Mouse (Mus musculus) forebrain, embryonic 10.5 days (tissue): ENCODE data around the gene C530008M17Rik. TPM values are rescaled to one million over a fixed set of nuclear protein-coding genes. Genes with fewer than 3 reads are reported as not detected.

Experiments
- DNase-seq: peaks from one replicate; pipeline ENCODE4 v3.0.0-alpha.2; 2017; ENCODE audit warnings: low spot score; ENCODE audit errors: extremely low spot score
- H3K27ac ChIP-seq: fragments of 300-500 bp; sonication (generic); 2 replicates; pipeline ENCODE4 v1.5.1; 2016; ENCODE audit warnings: mild to moderate bottlenecking
- H3K27me3 ChIP-seq: fragments of 300-500 bp; sonication (generic); 2 replicates; pipeline ENCODE4 v1.6.1; 2016; ENCODE audit warnings: mild to moderate bottlenecking; ENCODE audit not compliant: poor library complexity, severe bottlenecking
- H3K36me3 ChIP-seq: fragments of 300-500 bp; sonication (generic); replicated peaks from 2 replicates; pipeline ENCODE4 v1.6.1; 2016; ENCODE audit warnings: mild to moderate bottlenecking, moderate library complexity
- H3K4me1 ChIP-seq: fragments of 300-500 bp; sonication (generic); 2 replicates; pipeline ENCODE4 v1.6.1; 2016
- H3K4me3 ChIP-seq: fragments of 300-500 bp; sonication (generic); 2 replicates; pipeline ENCODE4 v1.5.1; 2016; ENCODE audit warnings: mild to moderate bottlenecking, moderate library complexity
- H3K9me3 ChIP-seq: fragments of 300-500 bp; sonication (generic); 2 replicates; pipeline ENCODE4 v1.6.1; 2016; ENCODE audit warnings: mild to moderate bottlenecking, moderate library complexity
- WGBS: fragments of 180-500 bp; shearing (Covaris S2); methylation state at CpG from one replicate; pipeline ENCODE4 v1.1.7; 2016; 5-methylcytosine and 5-hydroxymethylcytosine counted together
- polyA plus RNA-seq: library from polyadenylated mRNA; unstranded; fragments of >200 nt; fragmentation: Nextera tagmentation; extraction: Ambion mirVana; gene quantifications from 2 replicates; pipeline ENCODE4 v1.2.1, GENCODE M21; 2016

Gene C530008M17Rik
- polyA plus RNA-seq, 1 experiment from 2014 or later: 31.6 TPM

DNA sequence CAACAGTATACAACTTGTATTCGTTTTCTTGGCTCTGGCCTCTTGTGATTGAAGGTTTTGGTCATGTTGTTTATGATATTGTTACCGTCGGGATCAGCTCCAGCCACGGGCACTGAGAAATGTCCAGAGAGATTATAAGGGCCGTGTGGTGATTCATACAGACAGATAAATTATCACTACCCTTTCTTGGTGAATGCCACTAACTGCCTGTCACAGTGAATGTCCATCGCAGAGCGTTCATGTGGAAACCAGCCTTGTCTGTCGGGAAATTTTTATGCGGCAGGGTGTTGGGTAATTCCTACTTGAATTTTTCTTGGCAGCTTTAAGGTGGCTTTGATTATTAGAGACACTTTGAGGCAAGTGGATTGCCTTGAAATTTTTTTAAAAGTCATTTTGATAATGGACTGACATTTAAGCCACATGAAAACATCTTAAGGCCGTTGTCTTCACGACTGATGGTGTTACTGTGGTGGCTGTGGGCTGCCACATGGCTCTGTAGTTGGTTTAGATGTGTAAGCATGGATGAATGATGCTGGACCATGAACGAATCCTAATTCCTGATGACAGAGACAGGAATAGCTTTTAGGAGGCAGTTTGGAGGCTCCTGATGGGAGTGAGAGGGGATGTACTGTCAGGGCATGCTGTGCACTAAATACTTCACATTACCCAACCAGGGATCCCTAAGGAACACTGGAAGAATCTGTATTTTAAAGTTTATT lies 35.6 kb downstream of the C530008M17Rik start:
- peaks cover 14% of the 10 kb centered on the region; the same call in 1 of the 2 replicates for H3K9me3 ChIP-seq
- no peak overlapping the region for H3K4me3 ChIP-seq
- DNase-seq: no peak
- H3K36me3 ChIP-seq: peaks cover 36% of the 10 kb centered on the region
- no peaks in the 10 kb centered on the region for H3K4me1 ChIP-seq
- 92% methylated on average over 12 of the region's 12 CpGs for WGBS
- H3K27me3 ChIP-seq: no peaks in the 10 kb centered on the region
- H3K27ac ChIP-seq: no peak overlapping the region

DNA sequence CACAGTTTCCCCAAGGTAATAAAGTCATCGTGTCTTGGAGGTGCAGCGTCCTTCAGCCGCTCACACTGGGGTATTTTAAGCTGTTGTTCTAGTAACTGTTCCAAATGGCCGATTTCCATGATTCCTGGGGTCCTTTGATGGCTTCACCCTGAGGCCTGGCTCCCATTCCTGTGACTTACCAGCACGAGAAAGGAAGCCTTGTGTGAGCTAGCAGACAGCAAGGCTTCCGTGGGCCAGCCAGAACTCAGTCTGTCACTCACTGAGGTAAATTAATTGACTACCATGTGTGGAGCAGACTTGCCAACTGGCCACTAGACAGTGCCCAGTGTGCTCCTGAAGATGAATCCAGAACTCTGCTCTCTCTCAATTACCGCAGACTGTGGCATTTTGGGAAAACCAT lies 41.2 kb downstream of the C530008M17Rik start:
- H3K4me1 ChIP-seq: peaks cover 29% of the 10 kb centered on the region
- peaks cover 14% of the 10 kb centered on the region; the same call in 1 of the 2 replicates for H3K9me3 ChIP-seq
- no peak overlapping the region for H3K4me3 ChIP-seq
- H3K36me3 ChIP-seq: peaks cover 19% of the 10 kb centered on the region
- H3K27ac ChIP-seq: no peak overlapping the region
- no peaks in the 10 kb centered on the region for H3K27me3 ChIP-seq
- WGBS: 69% methylated on average over 7 of the region's 7 CpGs
- DNase-seq: no peak

DNA sequence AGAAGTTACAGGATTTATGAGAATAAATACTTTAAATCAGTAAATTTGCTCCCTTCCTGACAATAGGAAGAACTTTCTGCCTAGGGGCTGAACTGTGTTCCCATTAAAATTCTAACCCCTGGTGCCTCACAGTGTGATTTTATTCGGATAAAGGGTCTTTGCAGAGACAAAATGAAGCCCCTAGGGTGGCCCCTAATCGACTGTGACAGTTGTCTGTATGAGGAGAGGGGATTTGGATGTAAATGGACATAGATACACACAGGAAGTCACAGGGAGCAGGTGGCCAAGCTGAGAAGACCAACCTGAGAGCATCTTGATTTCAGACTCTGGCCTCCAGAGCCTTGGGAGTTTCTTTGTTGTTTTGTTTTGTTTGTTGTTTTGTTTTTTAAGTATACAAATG lies 41.9 kb downstream of the C530008M17Rik start:
- peaks cover 14% of the 10 kb centered on the region; the same call in 1 of the 2 replicates for H3K9me3 ChIP-seq
- H3K27ac ChIP-seq: no peak overlapping the region
- no peaks in the 10 kb centered on the region for H3K27me3 ChIP-seq
- H3K4me3 ChIP-seq: no peak overlapping the region
- DNase-seq: no peak
- H3K4me1 ChIP-seq: peaks cover 35% of the 10 kb centered on the region
- H3K36me3 ChIP-seq: peaks cover 19% of the 10 kb centered on the region
- WGBS: 27% methylated on average over 2 of the region's 2 CpGs

DNA sequence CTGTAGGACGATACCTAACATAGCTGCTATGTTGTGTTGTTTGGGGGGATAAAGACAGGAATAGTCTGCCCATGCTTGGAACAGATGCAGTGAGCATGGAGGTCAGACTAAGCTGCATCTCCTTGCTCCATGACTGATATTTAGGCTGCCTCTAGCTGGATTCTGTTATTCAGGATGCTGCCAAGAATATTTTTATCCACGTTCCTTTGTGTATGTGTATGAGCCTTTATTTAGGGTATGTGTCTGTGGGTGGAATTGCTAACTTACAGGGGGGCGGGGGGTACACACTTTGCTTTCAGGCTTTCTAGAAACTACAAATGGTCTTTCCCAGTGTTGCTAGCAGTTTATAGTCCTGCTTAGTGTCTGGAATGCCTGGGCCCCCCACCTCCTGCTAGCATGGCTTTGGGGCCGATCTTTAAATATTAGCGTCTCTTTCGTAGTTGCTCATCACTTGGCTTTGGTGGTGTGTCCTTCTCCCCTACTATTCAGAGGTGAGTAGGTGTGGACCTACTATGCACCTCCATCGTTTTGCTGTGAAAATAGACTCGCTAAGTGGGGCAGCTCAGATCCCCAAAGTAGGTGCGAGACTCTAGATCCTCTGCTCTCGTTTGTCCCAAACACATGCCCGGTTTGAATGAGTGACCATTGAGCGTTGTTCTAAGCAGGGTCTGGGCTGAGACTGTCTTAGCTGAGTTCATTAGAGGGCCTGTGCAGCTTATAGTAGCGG lies 45.0 kb downstream of the C530008M17Rik start:
- no peak overlapping the region for H3K4me3 ChIP-seq
- no peaks in the 10 kb centered on the region for H3K9me3 ChIP-seq
- no peak for DNase-seq
- 78% methylated on average over 13 of the region's 13 CpGs for WGBS
- no peaks in the 10 kb centered on the region for H3K27me3 ChIP-seq
- peaks cover 35% of the 10 kb centered on the region for H3K4me1 ChIP-seq
- H3K27ac ChIP-seq: peak overlapping the region; percentile 16; the same call in 1 of the 2 replicates
- peaks cover 8% of the 10 kb centered on the region for H3K36me3 ChIP-seq

DNA sequence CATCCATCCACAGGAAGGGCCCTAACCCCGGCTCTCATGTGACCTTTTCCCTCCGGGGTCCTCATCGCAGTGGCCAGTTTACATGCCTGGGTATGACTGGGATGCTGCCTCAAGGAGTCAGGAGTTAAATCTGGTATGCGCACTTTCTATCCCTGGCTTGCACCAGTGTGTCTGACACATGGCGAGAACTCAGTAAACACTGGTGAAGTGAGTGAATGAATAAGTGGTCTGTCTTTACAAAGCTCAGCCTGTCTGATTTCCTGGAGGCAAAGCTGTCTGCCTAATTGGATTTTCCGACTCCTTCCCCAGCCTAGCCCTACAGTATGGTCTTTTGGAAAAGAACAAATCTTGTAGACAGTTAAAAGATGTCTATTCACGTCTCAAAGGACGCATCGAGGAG lies 45.8 kb downstream of the C530008M17Rik start:
- Histone ChIP-seq H3K36me3 (peaks cover 8% of the 10 kb centered on the region), H3K27ac (peak overlapping the region; percentile 16; the same call in 1 of the 2 replicates), H3K27me3 (no peaks in the 10 kb centered on the region), H3K4me3 (peak overlapping the region; percentile 18; the same call in 1 of the 2 replicates), H3K9me3 (no peaks in the 10 kb centered on the region), H3K4me1 (peaks cover 35% of the 10 kb centered on the region)
- no peak for DNase-seq
- WGBS: 34% methylated on average over 9 of the region's 9 CpGs

DNA sequence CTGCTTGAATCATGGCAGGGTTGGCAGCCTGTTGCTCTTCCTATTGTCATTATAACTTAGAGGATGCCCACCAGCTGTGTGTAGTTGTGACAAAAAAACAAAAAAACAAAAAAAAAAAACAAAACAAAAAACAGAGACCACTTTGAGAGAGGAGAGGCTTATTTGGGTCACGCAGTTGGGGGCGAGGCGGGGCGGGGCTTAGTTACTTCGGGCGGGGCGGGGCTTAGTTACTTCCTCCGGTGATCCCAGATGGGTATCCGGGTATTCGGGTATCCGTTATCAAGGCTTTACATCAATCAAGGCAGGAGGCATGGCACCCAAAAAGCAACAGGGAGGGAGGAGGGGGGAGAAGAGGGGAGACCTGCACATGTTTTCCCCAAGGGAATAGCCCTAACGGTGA lies 46.3 kb downstream of the C530008M17Rik start:
- no peak for DNase-seq
- Histone ChIP-seq H3K4me3 (peak overlapping the region; percentile 18; the same call in 1 of the 2 replicates), H3K27me3 (no peaks in the 10 kb centered on the region), H3K27ac (0 out of 2 replicates have a peak overlapping the region, but pooled peaks have one; percentile 40), H3K36me3 (peaks cover 8% of the 10 kb centered on the region), H3K4me1 (peaks cover 31% of the 10 kb centered on the region), H3K9me3 (no peaks in the 10 kb centered on the region)
- 17% methylated on average over 12 of the region's 12 CpGs for WGBS

DNA sequence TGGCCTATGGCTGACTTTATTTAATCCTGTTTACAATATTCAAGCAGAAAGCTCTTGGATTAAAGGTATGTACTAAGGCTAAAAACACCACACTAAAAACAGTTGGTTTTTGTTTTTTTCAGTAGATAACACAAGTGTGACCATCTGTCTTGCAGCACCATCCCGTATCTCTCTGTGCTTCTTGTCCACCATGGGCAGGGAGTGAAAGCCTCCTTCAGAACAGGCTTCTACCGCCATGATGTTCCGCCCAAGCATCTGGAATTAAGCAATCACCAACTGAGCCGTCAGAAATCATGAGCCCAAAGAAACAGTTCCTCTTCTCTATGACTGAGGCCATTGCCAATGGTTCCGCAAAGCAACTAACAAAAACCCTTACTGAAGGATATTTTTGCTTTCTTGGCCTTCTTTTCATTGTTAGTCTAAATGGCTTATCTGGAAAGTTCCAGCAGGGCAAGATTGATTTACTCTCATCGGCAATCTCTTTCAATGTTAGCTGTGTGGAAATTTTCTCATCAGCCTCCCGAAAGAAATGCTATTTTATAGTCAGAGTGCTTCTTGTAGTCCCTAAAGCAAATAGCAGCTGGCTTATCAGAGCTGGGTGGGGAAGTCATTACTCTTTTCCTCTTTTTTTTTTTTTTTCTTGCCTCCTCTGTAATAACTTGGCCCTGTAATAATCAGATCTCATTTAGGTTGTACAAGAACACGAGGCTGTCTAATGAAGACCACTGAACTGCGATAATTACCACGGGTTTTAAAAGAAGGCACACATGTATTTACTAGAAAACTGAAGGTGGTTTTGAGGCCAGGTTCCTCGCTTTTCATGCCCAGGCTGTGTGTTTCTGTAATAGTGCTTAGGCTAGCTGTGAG lies 49.2 kb downstream of the C530008M17Rik start:
- Histone ChIP-seq H3K36me3 (peaks cover 27% of the 10 kb centered on the region), H3K27ac (no peak overlapping the region), H3K4me3 (no peak overlapping the region), H3K27me3 (no peaks in the 10 kb centered on the region), H3K9me3 (no peaks in the 10 kb centered on the region), H3K4me1 (peaks cover 31% of the 10 kb centered on the region)
- 92% methylated on average over 11 of the region's 11 CpGs for WGBS
- no peak for DNase-seq

DNA sequence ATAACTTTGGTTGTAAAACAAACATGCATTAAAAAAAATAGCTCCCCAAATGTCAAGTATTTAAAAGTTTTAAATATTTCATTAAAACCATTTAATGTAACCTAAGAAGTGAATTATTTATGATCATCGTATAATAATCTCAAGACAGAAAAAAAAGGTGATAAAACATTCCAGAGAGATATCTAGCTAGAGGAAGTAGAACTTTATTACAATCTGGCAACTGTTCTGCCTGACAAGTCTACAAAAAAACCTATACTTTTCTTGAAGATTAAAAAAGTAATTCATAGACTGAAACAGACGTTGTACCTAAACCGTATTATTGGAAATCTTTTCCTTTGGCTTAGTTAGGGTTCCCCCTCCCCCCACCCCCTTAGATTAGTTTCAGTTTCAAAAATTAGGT lies 50.8 kb downstream of the C530008M17Rik start:
- Histone ChIP-seq H3K9me3 (no peaks in the 10 kb centered on the region), H3K27ac (no peak overlapping the region), H3K4me3 (no peak overlapping the region), H3K27me3 (no peaks in the 10 kb centered on the region), H3K36me3 (peaks cover 37% of the 10 kb centered on the region), H3K4me1 (peaks cover 17% of the 10 kb centered on the region)
- no peak for DNase-seq
- 96% methylated on average over 3 of the region's 3 CpGs for WGBS

DNA sequence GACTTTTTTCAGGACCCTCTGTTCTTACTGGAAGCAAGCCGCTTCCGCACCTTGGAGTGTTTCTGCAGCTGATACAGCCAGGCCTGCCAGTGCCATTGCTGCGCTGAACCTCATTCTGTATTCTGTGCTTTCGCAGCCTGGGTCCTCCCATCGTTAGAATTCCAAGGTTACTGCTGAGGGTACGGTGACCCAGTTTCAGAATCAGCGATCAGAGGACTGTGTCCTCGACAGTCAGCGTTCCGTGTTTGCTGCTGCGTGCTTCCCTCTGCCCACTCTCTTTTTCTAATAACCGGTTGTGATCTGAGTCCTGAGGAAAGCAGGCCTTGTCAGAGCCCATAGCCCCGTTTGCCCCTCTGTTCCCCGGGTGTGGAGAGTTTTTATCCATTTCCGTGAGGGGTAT lies 51.7 kb downstream of the C530008M17Rik start:
- 91% methylated on average over 15 of the region's 15 CpGs for WGBS

DNA sequence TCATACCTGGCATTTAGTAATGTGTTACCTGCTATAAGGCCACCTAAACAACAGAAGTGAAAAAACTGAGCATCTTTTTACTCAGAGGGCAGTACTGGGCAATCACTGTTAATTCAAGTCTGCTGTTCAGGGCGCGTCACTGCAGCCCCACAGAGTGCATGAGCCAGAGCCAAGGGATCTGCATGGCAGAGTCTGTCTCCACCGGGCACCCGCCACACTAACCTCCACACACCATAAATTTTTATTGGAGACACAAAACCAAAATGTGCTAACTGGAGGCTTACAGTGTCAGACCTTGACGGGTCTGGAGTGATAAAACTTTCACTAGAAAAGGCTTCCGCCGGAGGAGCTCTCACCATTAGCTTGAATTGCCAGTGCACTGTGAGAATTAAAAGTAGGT lies 57.4 kb downstream of the C530008M17Rik start:
- H3K4me1 ChIP-seq: no peaks in the 10 kb centered on the region
- no peak overlapping the region for H3K4me3 ChIP-seq
- no peaks in the 10 kb centered on the region for H3K27me3 ChIP-seq
- WGBS: 95% methylated on average over 7 of the region's 7 CpGs
- DNase-seq: no peak
- no peaks in the 10 kb centered on the region for H3K9me3 ChIP-seq
- no peak overlapping the region for H3K27ac ChIP-seq
- H3K36me3 ChIP-seq: peaks cover 19% of the 10 kb centered on the region

More for the DNA sequence above, 51.7 kb downstream of the C530008M17Rik start:
- no peak overlapping the region for H3K4me3 ChIP-seq
- H3K27ac ChIP-seq: no peak overlapping the region
- H3K27me3 ChIP-seq: no peaks in the 10 kb centered on the region
- H3K9me3 ChIP-seq: no peaks in the 10 kb centered on the region
- no peak for DNase-seq
- peaks cover 37% of the 10 kb centered on the region for H3K36me3 ChIP-seq
- H3K4me1 ChIP-seq: peaks cover 8% of the 10 kb centered on the region

DNA sequence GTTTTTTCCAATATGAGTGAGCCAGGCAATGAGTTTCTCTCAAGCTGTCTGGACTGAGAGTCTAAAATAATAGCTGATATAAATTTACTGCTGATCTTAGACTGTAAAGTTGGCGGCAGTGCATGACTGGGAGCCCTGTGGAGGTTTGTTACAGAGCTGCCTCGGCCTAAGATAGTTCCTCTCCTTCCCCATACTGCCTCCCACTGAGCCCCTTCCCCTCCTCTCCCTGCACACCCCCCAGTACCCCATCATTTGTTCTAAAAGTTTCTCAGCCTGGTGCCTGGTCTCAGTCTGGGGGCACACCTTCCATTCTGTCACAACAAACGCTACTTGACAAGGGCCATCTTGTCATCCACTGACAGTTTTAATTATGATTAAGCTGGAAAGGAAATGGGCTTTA lies 63.6 kb downstream of the C530008M17Rik start:
- WGBS: 87% methylated on average over 3 of the region's 3 CpGs

DNA sequence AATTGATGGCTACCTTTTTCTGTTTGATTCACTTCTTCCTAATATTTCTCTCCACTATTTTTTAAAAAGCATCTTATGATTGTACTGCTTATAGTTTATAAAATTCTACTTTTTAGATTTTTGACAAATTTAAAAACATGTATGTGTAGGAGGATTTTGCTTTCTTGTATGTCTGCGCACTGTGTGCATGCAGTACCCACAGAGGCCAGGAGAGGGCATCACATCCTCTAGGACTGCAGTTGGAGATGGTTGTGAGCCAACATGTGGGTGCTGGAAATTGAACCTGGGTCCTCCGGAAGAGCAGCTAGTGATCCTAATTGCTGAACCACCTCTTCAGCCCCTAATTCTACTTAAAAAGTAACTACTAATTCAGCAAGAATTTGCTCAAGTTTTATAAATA lies 68.6 kb downstream of the C530008M17Rik start:
- Histone ChIP-seq H3K36me3 (peaks cover 77% of the 10 kb centered on the region), H3K9me3 (peaks cover 31% of the 10 kb centered on the region), H3K4me1 (no peaks in the 10 kb centered on the region), H3K27ac (no peak overlapping the region), H3K27me3 (no peaks in the 10 kb centered on the region), H3K4me3 (no peak overlapping the region)
- WGBS: 98% methylated on average over 2 of the region's 2 CpGs
- no peak for DNase-seq

More for the DNA sequence above, 63.6 kb downstream of the C530008M17Rik start:
- Histone ChIP-seq H3K9me3 (peaks cover 30% of the 10 kb centered on the region), H3K27ac (no peak overlapping the region), H3K4me3 (no peak overlapping the region), H3K36me3 (peaks cover 42% of the 10 kb centered on the region), H3K4me1 (no peaks in the 10 kb centered on the region), H3K27me3 (no peaks in the 10 kb centered on the region)
- no peak for DNase-seq
